Mouse (Mus musculus) 416B (cell line): ENCODE measurements around the gene Smim8.
"Not testable (repeated sequence)": the region's sequence is repeated elsewhere in the genome, so short reads cannot be mapped to it uniquely, and the experiment has no call there.

Experiments
- DNase-seq: peaks from one replicate; pipeline ENCODE4 v3.0.0; 2011; ENCODE audit warnings: low read depth

Gene Smim8

DNA sequence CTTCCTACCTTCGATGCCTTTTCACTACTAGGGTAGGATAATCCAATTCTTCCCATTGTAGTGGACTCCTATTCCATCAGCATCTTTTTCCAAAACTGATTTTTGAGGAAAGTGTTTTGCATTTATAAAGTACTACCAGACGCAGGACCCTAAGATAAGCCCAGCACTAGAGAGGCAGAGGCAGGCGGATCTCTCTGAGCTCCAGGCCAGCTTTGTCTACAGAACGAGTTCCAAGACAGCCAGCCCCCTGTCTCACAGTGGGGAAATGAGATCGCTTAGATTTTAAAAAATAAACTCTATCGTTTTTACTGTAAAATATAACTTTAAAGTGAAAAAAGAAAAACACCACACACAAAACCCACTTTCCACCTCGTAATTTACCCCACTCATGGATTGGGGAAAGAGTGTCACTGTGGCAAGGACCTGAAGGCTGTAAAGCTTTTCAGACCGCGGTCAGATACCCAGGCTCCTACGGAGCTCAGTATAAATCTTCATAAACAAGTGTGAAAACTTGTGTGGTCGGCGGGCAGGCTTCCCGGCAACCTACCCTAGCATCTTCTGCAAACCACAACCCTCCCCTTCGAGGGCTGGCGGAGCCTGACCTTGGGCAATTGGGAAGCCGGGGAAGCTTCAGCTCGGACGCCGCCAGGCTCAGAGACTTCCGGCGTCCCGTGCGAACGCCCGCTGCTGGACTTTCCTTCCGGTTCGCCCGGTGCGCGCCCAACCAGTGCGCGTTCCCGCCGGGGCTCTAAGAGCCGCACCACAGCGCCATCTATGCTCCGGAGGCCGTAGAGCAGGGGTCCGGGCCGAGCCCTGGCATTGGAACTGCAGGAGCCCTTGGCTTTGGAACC is at the start of gene Smim8:
Gene Smim8 (minus strand): TSS at position 747 of the 851 bp plus-strand sequence.
- peak; percentile 93 for DNase-seq

DNA sequence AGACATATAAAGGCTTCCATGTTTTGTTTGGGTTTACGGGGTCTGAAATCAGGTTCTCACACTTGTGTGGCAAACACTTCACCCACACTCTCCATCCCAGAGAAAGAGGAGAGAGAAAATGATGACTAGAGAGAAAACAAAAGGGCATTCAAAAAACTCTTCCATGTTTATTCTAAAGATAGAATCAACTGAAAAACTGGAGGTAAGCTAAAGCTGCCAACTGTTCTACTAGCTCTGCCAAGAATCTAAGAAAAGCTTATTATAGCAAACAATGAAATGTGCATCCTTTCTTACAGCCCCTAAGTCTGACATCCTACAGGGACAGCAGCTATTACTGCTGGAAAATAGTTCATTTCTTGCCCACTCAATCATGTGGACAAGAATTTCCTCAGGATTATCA is 45.7 kb upstream of the Smim8 start:
- no peak for DNase-seq

DNA sequence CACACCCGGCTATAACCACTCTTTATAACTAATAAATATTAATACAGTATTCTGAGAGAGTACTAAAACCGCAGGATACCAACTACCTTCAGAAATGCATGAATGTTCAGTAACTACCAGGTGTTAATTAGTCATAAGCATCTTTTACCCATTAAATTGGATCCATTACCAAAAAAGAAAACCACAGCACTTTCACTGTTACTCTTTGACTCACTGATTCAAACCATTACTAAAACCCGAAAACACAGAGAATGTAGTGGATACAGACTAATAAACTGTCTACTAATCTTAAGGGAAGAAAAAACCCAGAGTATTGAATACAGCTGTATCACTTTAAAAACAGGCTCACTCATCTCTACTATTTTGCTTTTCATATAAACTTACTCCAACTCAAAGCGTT is 41.7 kb upstream of the Smim8 start:
- DNase-seq = no peak

DNA sequence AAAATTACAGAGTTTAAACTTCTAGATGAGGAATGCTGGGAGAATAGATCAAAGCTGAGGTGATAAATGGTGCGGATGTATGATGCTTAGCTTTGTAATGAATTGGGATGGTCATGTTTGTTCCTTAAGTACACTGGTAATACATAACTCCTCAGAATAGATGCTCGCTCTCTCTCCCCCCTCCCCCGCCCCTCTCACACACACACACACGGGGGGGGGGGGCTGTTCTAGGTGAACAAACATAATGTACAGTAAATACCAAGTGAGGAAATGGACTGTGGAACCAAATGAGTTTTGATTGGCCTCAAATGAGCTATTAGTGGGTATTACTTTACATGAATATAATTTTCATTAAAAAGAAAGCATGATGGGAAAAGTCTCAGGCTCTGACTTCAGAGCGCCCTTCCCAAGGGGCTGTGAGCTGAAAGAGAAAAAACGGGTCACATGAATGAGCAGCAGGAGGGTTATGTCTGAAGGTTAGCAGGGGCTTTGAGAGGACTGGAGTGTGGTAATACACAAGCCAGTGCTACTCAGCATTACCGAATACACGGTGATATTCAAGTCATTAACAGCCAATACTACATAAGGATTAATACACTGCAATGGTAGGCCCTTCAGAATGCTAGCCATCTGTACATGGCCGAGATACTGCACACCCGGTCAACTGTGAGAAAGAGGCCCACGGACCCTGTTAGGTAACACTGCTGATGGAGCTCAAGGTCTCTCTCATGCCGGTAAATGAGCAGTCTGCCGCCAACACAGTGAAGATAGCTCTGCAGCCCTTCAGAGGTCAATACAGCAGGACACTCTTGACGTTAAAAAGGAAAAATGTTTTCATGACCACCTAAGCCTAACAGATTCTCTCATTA is 23.2 kb upstream of the Smim8 start:
- no peak for DNase-seq

DNA sequence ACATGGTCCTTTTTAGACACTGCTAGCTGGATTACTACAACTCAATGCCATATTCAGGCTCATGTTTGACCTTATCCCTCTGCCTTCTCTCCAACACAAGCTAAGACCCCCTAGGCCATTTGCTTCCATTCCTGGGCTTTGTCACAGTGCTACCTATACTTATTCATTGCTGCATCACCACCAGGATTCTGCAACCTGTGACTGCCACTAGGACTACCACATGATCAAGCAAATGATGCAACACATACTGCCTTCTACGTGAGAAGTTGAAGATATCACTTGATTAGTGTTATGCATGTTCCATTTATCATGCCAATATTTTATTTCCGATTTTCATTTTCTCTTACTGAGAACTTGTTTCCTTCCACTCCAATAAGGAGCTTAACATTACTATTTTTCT is 19.8 kb upstream of the Smim8 start:
- DNase-seq = peak; percentile 22

DNA sequence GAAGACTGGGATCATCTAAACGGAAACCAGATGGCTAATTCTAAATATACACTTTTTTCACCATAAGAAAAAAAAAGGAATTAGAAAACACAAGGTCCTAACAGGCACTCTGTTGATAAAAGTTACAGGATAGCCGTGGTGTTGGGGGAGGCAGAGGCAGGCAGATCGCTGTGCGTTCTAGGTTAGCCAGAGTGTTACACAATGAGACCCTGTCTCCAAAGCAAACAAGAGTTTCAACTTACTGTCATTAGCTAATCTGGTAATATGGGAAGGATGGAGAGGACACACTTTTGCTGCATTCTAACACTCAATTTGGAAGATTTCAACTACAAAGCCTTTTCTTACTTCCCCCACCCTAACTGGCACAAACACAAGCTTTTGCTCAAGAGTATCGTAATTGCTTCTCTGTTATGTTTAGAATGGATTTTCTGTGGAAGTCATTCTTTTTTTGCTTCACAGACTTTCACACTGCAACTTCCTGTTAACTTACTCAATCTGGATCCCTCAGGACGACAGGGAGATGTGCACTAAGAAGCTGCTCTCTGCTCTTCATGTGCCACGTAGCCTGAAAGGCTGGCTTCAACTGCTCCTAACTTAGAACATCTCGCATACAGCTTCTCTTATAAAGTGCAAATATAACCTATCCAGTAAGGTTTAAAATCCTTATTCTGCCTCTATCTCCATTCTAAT is 19.2 kb upstream of the Smim8 start:
- no peak for DNase-seq

DNA sequence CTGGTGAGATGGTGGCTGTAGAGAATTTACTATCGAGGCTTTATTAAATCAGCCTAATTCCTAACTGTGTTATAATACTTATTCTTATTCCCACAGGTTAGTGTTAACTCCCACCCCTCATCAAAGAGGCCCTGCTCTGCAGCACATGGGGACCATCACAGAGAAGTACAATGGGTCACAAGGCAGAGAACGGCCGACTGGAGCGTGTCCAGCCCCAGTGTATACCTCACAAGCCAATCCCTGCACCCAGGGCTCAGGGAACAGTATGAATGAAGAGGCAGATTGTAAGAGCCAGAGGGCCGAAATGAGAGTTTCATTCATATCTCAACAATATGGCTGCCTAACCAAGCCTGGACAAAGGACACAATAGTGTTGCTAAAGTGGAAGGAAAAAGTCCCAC is 18.1 kb upstream of the Smim8 start:
- no peak for DNase-seq

DNA sequence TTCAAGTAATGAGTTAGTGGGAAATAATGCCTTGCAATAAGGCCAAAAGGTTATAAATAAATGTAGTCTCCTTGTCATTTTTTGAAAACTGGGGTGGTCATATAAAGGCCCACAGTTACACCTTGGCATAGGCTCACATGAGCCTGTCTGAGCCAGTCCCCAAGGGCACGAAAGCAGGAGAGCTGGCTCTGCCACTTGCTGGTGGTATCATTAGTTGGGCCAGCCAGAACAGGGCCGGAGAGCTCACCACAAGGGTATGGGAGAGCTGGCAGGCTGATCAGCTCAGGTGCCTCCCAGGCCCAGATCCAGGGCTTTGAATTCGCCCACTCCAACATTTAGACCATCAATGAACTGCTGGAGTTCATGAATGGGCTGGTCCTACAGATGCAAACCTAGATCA is 8.3 kb upstream of the Smim8 start:
- no peak for DNase-seq

DNA sequence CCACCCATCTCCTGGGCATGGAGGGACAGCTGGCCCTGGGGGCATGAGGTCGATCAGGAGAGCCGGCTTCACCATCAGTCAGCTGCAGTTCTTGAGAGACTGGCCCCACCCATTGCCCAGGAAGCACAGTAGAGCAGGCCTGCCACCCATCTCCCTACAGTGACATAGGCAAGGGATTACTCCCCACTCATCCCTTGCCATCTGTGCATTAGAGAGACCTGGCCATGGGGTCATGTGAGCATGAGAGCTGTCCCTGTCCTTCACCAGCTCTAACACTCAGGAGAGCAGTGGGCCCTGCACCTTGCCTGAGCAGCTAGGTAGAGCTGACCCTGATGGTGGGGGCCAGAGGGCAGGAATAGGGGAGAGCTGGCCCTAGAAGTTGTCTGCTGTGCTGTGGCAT is 7.4 kb upstream of the Smim8 start:
- no peak for DNase-seq

DNA sequence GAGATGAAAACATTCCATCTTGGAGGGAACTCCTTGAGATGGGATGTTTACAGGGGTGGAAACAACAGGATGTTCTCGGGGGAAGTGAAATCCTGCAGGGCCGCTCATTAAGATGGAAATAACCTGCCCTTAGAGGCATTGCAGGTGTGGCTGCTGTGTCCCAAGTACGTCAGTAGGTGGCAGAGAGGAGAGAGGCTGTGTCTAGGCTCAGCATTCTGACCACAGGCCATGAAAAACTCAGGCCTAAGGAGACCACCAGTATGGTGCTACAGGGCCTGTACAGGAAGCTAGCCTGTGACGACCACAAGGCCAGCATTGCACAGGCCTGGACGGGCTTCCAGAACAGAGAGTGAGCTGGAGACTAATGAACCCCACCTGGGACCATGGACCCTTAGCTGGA is 6.6 kb upstream of the Smim8 start:
- DNase-seq = peak; percentile 50

DNA sequence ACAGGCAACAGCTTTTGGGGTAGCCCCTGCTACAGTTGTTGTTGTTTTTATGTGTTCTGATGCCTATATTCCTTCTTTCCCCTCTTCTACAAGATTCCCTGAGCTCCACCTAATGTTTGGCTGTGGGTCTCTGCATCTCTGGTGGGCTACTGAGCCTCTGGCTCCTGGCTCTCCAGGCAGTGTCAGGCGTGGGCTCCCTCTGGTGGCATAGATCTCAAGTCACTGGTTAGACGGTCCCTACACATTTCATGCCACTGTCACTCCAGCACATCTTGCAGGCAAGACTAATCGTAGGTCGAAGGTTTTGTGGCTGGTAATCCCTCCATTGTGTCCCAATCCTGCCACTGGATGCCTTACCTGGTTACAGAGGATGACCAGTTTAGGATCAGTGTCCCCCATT is 4.5 kb upstream of the Smim8 start:
- DNase-seq = peak; percentile 53

DNA sequence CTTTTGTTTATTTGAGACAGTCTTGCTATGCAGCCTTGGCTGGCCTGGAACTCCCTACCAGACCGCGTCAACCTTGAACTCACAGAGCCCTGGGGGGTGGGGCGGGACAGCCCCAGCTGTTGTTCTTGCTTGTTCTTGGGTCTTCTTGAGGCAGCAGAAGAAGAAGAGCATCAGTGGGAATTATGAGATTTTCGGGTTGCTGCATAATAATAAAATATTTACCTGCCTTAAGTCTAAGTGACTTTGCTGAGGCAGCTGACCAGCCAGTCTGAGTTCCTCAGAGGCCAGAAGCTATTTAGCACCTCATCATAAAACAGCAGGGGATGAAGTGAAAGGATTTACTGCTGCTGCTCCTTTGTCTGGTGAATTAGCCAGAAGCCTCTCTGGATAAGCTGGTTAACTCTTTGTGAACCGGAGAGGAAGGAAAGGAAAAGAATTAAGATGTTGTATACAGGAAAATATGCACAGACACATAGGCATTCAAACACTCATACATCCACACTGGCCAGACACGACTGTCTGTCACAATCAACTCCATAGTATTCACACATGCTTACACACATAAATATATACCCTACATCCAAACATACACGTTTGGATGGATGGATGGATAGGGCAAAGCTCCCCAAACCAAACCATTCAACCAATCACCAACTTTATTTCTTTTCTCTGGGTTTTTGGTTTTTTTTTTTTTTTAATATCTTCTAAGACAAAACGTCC is 6.4 kb downstream of the Smim8 start:
- DNase-seq = no peak

DNA sequence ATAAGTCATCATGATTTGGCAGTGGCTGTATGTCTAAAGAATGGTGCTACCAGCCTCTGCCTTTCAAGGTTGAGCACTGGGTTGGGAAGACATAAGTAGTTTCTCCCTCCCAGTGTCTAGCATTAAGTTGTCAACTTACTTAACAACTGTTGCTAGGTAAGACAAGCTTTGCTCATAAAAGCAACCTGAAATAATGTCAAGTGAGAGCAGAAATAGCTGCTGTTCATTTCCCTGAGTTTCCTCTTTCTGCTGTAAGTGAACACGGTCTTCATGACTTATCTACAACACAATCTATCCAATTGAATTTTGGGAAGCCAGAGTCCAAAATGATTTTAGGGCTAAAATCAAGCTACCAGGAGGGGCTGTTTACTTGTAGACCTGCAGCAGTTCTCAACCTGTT is 22.1 kb downstream of the Smim8 start, which contains the start of gene Gm136:
Gene Gm136 (minus strand): TSS at position 101 of the 400 bp plus-strand sequence.
- DNase-seq = no peak

DNA sequence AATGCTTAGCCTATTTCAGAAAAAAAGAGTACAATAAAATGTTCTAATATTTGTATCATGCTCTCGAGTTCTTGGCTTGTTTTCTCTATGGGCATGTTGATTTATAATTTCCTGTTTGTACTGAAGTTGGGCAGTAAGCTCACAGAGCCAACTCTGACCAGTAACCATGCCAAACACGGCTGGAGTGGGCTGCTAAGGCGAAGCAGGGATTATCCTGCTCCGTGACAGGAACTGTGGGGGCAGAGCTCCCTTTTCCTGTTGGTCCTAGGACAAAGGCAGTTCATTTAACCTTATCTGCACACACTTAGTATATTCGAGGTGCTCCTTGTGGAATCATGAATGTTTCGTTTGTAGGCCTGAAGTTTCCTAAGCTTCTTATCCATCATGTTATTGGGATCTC is 29.0 kb downstream of the Smim8 start:
- DNase-seq = no peak

DNA sequence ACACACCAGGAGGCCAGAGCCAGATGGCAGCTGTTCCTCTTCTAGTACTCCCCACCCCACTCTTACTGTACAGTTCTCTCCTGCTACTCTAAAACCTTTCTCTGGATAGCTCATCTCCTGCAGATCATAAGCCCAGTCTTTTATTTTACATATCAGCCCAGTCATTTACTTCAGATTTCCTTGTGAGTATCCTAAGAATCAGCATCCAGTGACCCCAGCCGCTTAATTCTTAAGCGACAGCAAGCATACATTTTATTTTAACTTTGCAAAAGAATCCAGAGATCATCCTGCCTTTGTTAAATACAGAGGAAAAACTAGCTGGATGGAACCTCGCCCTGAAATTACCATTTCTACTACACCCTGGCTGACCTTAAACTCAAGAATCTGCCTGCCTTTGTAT is 43.8 kb downstream of the Smim8 start:
- no peak for DNase-seq

DNA sequence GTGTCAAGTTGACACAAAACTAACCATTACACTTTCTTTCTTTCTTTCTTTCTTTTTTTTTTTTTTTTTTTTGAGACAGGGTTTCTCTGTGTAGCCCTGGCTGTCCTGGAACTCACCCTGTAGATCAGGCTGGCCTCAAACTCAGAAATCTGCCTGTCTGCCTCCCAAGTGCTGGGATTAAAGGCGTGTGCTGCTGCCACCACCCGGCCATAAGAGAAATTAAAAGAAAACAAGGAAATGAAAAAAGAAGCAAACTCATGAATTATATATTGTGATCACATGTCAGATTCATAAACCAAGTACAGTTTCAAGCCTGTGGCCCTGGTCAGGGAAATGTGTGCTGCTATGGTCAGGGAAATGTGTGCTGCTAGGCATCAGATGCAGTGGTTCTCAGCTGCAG is 44.8 kb downstream of the Smim8 start:
- DNase-seq = peak; percentile 54

DNA sequence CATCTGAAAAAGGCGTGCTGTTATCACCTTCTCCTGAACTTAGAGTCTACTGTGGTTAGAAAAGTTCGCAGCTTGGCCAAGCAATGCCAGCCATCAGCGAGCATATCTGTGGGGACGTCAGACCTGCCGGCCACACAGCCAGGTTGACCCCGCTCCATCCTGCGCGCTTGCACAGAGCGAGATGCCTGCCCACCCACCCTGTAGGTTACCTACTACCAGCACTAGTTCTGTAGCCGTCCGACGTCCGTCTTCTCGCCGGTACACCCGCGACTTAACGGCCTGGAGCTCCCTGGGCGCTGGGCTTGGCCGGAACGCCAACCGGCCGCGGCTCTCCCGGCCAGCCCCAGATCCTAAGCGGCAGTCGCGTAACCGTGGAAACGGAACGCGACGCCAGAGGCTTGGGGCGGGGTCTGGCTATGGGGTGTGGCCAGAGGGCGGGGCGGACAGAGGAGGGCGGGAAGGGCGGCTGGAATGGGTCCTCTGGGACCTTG is 48.3 kb downstream of the Smim8 start, which contains the start of gene Cfap206:
Gene Cfap206 (minus strand): TSS at position 356 of the 491 bp plus-strand sequence.
- DNase-seq = peak; percentile 48

DNA sequence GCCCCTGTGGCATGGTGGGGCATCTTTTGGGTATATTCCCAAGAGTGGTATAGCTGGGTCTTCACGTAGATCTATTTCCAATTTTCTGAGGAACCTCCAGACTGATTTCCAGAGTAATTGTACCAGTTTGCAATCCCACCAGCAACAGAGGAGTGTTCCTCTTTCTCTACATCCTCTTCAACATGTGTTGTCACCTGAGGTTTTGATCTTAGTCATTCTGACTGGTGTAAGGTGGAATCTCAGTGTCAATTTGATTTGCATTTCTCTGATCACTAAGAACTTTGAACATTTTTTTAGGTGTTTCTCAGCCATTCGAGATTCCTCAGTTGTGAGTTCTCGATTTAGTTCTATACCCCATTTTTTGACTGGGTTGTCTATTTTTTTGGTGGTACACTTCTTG is 52.5 kb downstream of the Smim8 start:
- not testable (repeated sequence) for DNase-seq

DNA sequence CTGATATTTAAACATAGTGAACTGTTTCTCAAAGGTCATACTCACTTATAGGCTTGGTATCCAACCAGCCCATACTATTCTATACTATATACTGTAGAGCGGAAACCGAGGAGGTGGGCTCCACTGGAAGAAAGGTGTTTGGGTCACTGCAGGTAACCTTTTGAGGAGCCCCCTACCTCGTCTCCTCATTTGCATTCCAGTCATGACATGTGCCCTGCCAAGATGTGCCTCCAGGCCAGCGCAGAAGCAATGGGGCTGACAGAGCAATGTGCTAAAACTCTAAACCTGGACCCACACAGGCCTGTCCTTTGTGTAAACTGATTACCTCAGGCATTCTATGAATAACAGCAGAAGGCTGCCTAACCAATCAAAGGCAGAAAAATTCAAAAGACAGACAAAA is 53.9 kb downstream of the Smim8 start:
- no peak for DNase-seq

DNA sequence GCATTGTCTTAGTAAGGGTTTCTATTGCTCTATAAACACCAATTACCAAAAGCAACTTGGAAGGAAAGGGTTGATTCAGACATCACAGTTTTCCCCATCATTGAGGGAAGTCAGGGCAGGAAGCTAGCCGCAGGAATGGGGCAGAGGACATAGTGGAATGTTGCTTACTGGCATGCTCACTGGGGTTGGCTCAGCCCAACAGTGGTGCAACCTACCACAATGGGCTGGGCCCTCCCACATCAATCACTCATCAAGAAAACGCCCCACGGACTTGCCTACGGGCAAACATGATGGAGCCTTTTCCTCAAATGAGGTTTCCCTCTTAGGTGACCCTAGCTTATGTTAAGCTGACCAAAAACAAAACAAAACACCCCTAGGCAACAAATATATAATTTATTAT is 55.0 kb downstream of the Smim8 start:
- no peak for DNase-seq

DNA sequence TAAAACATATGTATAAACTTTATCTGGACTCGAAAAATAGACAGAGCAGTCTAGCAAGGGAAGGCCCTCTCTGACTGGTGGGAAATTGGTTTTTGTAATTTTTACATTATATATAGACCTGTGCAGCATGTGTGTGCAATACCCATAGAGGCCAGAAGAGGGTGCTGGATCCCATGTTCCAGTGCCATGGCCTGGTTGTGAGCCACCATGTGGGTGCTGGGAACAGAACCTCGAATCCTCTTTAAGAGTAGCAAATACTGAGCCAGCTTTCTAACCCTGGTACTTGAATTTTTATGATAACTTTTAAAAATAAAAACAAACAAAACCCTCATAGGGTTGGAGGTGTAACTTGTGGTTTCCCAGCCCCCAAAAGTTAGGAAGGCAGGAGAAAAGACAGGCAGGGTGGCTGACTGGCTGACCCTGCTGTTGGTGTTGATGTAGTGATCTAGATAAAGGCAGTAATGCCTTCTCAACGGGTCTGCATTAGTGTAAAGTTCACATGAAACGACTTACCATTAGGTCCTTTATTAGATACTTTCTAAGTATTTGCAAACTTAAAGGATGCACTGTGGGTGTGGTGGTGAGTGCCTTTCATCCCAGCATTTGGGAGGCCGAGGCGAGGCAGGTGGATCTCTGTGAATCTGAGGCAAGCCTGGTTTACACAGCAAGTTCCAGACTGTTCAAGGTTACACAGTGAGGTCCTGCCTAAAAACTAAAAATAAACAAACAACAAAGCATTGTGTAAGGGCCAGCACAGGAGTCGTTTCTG is 57.9 kb downstream of the Smim8 start:
- DNase-seq = no peak
